9 mouse cellular contexts compared by ENCODE assay signal in the genomic region with DNA sequence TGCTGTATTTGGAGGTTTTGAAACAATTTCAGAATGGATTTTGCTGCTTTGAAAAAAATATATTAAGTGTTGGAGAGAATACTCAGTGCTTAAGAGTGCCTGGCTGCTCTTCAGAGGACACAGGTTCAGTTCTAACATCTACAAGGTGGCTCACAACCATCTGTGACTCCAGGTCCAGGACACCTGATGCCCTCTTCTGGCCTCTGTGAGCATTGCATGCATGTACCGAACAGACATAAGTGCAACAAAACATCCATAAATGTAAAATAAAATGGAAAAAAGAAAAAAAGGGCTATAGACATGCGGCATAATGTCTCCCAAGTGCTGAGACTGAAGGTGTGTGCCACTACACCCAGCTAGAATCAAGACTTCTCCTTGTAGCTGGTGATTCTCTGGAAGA. TPM values are rescaled to one million over a fixed set of nuclear protein-coding genes. Genes with fewer than 3 reads are reported as not detected.
DNase-seq lines count a peak whose midpoint lies in the region; ATAC-seq and TF ChIP-seq lines count a peak whose summit lies in the region.
"Had no signal": no experiment of that assay in that cellular context is flagged by ENCODE, and none has a peak within 500 bp of the region (broad histone marks: within the 10 kb centered on the region; RNA-seq: fewer than 3 reads in every experiment).

No protein-coding gene starts in this region.

- DNase-seq in left cerebral cortex, adult 18-20 months (ENCODE audit: low spot score in 2 of 2): peak; percentile 61 to 77
- DNase-seq in left cerebral cortex, adult 11 months (ENCODE audit: low spot score): no peak
- no peak for DNase-seq in ES-E14 (ENCODE audit: low read depth, low spot score)
- DNase-seq in adrenal gland, postnatal 14 days: peak; percentile 75
- DNase-seq in left cerebral cortex, postnatal 25 days (ENCODE audit: low spot score in 2 of 2): peak; percentile 60 to 72
- peak; percentile 67 to 73 for DNase-seq in right cerebral cortex, postnatal 10 days (ENCODE audit: low spot score in 2 of 2)

- no peaks in the 10 kb centered on the region for H3K9me3 ChIP-seq in ES-E14 (ENCODE audit: control insufficient read depth, insufficient read depth, low read depth, low read length)
- H3K9me3 ChIP-seq: lung, embryonic 15.5 days had no signal

- no peaks in the 10 kb centered on the region for H3K4me1 ChIP-seq in ES-E14 (ENCODE audit: control insufficient read depth in 2 of 2, insufficient read depth in 2 of 2, low read length in 2 of 2, poor library complexity in 1 of 2)
- H3K4me1 ChIP-seq in embryonic fibroblast, embryonic 13.5 days (ENCODE audit: control insufficient read depth, insufficient read depth, low read length): no peaks in the 10 kb centered on the region
- H3K4me1 ChIP-seq: lung, embryonic 15.5 days had no signal

- H3K4me3 ChIP-seq in ES-E14 (ENCODE audit: insufficient read depth in 1 of 2, low read depth in 1 of 2, low read length in 2 of 2, poor library complexity in 1 of 2, severe bottlenecking in 1 of 2): no peak overlapping the region
- H3K4me3 ChIP-seq in embryonic fibroblast, embryonic 13.5 days (ENCODE audit: insufficient read depth, low read length): no peak overlapping the region
- H3K4me3 ChIP-seq: lung, embryonic 15.5 days had no signal

- peaks cover 9% of the 10 kb centered on the region for H3K36me3 ChIP-seq in ES-E14 (ENCODE audit: control insufficient read depth, insufficient read depth, low read length, poor library complexity, severe bottlenecking)

- peak; percentile 61; the same call in 1 of the 2 replicates for TF ChIP-seq CTCF in embryonic fibroblast, embryonic 13.5 days (IDR thresholded peaks at IDR 0.05; ENCODE audit: borderline replicate concordance, insufficient read depth, low read length)

- intact Hi-C loops in left cerebral cortex, postnatal 25 days (cut with DNase I): loop anchor here (5.0 kb wide), 1 partner anchor 148 kb away; a partner anchor contains a TSS

- TF ChIP-seq POLR2A in embryonic fibroblast, embryonic 13.5 days (IDR thresholded peaks at IDR 0.05; ENCODE audit: low read depth, low read length): no peak

- no peak overlapping the region for H3K9ac ChIP-seq in ES-E14 (ENCODE audit: insufficient read depth, low read depth, low read length, poor library complexity, severe bottlenecking)
- H3K9ac ChIP-seq: lung, embryonic 15.5 days had no signal

- H3K27ac ChIP-seq in ES-E14 (ENCODE audit: insufficient read depth, low read depth, low read length, poor library complexity, severe bottlenecking): no peak overlapping the region
- no peak overlapping the region for H3K27ac ChIP-seq in embryonic fibroblast, embryonic 13.5 days (ENCODE audit: insufficient read depth, low read length)
- H3K27ac ChIP-seq: lung, embryonic 15.5 days had no signal

- no peak for ATAC-seq in monocyte, adult 5-6 weeks (replicated peaks; ENCODE audit: insufficient number of reproducible peaks, low FRiP score, low TSS enrichment, poor library complexity, severe bottlenecking)

- in situ Hi-C loops in ES-E14 (cut with MboI; ENCODE audit: low sequenced_read_pairs in 2 of 2, unreplicated experiment in 2 of 2): no loop called here

TF ChIP-seq in ES-E14, 5 proteins besides CTCF, POLR2A, EP300 and RAD21:
- TF ChIP-seq ZC3H11A (IDR thresholded peaks at IDR 0.05; ENCODE audit: borderline replicate concordance, low read depth, low read length): 0 out of 2 replicates have a peak, but pooled peaks have one; percentile 5
- no peak for TF ChIP-seq ZNF384 (IDR thresholded peaks at IDR 0.05; ENCODE audit: low read depth, low read length)

RNA-seq across cellular contexts. Expression of a gene that starts 10.2 kb away (rescaled TPM):
- total RNA-seq in left cerebral cortex, adult 18-20 months (2021): 10 to 100 TPM; 20.6 to 21.9 TPM
- 2.5 and 3.9 TPM in 2 replicates for total RNA-seq in ES-E14 (2012; rRNA removed)
- 9.6 and 10.9 TPM in 2 replicates for total RNA-seq in adrenal gland, postnatal 14 days (2021)
- 5.4 and 6.9 TPM in 2 replicates for polyA plus RNA-seq in embryonic fibroblast, embryonic 13.5 days (2011; ENCODE audit: insufficient read length, low read depth, missing spikeins)
- total RNA-seq in left cerebral cortex, postnatal 25 days (2021): 10 to 100 TPM; 17.7 to 23.0 TPM
- total RNA-seq in monocyte, adult 5-6 weeks (2017): 2.1 to 16.7 TPM (median 5.1 TPM) in 3 replicates

RNA-seq across cellular contexts. Expression of a gene that starts 16.8 kb away (rescaled TPM):
- 10 to 100 TPM; 18.5 to 19.8 TPM for total RNA-seq in left cerebral cortex, adult 18-20 months (2021)
- total RNA-seq in ES-E14 (2012; rRNA removed): 0.62 and 0.74 TPM in 2 replicates
- 14.0 and 15.9 TPM in 2 replicates for total RNA-seq in adrenal gland, postnatal 14 days (2021)
- polyA plus RNA-seq in embryonic fibroblast, embryonic 13.5 days (2011; ENCODE audit: insufficient read length, low read depth, missing spikeins): 8.4 and 10.9 TPM in 2 replicates
- 10 to 100 TPM; 13.5 to 16.4 TPM for total RNA-seq in left cerebral cortex, postnatal 25 days (2021)
- 1.3 to 2.7 TPM in 2 of 3 replicates, not detected in the other for total RNA-seq in monocyte, adult 5-6 weeks (2017)

RNA-seq across cellular contexts. Expression of a gene that starts 22.7 kb away (rescaled TPM):
- 100 to 1,000 TPM; 140 to 142 TPM for total RNA-seq in left cerebral cortex, adult 18-20 months (2021)
- total RNA-seq in ES-E14 (2012; rRNA removed): 7.7 and 9.4 TPM in 2 replicates
- total RNA-seq in adrenal gland, postnatal 14 days (2021): 43.5 and 51.9 TPM in 2 replicates
- 48.3 and 53.1 TPM in 2 replicates for polyA plus RNA-seq in embryonic fibroblast, embryonic 13.5 days (2011; ENCODE audit: insufficient read length, low read depth, missing spikeins)
- total RNA-seq in left cerebral cortex, postnatal 25 days (2021): 100 to 1,000 TPM; 135 to 136 TPM
- total RNA-seq in monocyte, adult 5-6 weeks (2017): 2.2 to 9.0 TPM (median 4.0 TPM) in 3 replicates

RNA-seq across cellular contexts. Expression of a gene that starts 22.7 kb away (rescaled TPM):
- not detected for total RNA-seq in left cerebral cortex, adult 18-20 months (2021)
- total RNA-seq in ES-E14 (2012; rRNA removed): 0.71 and 0.79 TPM in 2 replicates
- 1.7 and 7.0 TPM in 2 replicates for total RNA-seq in adrenal gland, postnatal 14 days (2021)
- not detected in 2 replicates for polyA plus RNA-seq in embryonic fibroblast, embryonic 13.5 days (2011; ENCODE audit: insufficient read length, low read depth, missing spikeins)
- 10 to 100 TPM in 1 of 2 experiments, 1 to 10 TPM in 1; 3.2 to 16.8 TPM for total RNA-seq in left cerebral cortex, postnatal 25 days (2021)
- 3.0 to 3.6 TPM in 2 of 3 replicates, not detected in the other for total RNA-seq in monocyte, adult 5-6 weeks (2017)
- polyA plus RNA-seq: lung, embryonic 15.5 days had no signal

RNA-seq across cellular contexts. Expression of a gene that starts 31.8 kb away (rescaled TPM):
- total RNA-seq in left cerebral cortex, adult 18-20 months (2021): 100 to 1,000 TPM; 229 to 230 TPM
- total RNA-seq in ES-E14 (2012; rRNA removed): 76.8 and 117 TPM in 2 replicates
- total RNA-seq in adrenal gland, postnatal 14 days (2021): 154 and 191 TPM in 2 replicates
- 168 and 172 TPM in 2 replicates for polyA plus RNA-seq in embryonic fibroblast, embryonic 13.5 days (2011; ENCODE audit: insufficient read length, low read depth, missing spikeins)
- total RNA-seq in left cerebral cortex, postnatal 25 days (2021): 100 to 1,000 TPM; 204 to 231 TPM
- total RNA-seq in monocyte, adult 5-6 weeks (2017): 141 to 211 TPM (median 184 TPM) in 3 replicates

Comparison
In these comparisons a context has a peak if more than half of its experiments do, and no peak if none do; other contexts are left out.
1. DNase-seq: peak in left cerebral cortex, adult 18-20 months (2 of 2), adrenal gland, postnatal 14 days (single experiment), left cerebral cortex, postnatal 25 days (2 of 2) and right cerebral cortex, postnatal 10 days (2 of 2); none in left cerebral cortex, adult 11 months (single experiment) and ES-E14 (single experiment).